Mouse (Mus musculus) liver, adult 2 months (tissue): Measurements from ENCODE around the gene Aqp1.

Experiments used
- CTCF ChIP-seq: fragments of 200-500 bp; IDR thresholded peaks from 2 replicates; pipeline ENCODE4 v1.5.1; 2011; ENCODE audit warnings: low read depth, low read length, control low read depth
- POLR2A ChIP-seq: fragments of 200-500 bp; IDR thresholded peaks from 2 replicates; pipeline ENCODE4 v1.6.1; 2011; ENCODE audit warnings: low read length, control low read depth; ENCODE audit not compliant: insufficient read depth; ENCODE audit errors: extremely low read depth

DNA sequence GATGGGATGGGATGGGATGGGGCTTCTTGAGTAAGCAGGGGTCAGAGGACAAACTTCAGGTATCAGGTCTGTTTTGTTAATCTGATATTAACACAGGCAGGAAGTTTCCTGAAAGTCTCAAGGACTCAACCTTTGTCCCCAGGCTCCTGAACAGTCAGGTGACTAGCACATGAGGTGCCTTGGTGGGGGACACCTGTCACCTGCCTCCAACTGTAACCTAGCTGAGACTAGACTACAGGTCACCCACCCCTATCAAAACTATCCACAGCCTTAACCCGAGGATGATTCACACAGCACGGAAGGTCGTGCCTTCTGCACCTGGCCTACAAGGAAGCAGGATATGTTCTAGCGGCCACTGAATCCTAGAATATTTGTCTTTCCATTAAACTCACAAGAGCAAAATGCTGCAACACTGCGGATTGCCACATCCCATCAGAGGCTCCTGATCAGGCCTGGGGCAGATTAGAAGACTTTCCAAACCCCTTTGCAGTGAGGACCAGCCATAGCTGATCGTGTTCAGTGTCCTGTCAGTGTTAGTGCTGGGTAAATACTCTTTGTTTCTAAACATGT is 14.2 kb downstream of the Aqp1 start:
- TF ChIP-seq CTCF, result no peak
- no peak for TF ChIP-seq POLR2A
